Mouse (Mus musculus) lung, postnatal 10 days (tissue): Measurements from ENCODE around the gene Topors.

Experiments
- DNase-seq: peaks from one replicate; pipeline ENCODE4 v3.0.0; 2021

The Topors gene

DNA sequence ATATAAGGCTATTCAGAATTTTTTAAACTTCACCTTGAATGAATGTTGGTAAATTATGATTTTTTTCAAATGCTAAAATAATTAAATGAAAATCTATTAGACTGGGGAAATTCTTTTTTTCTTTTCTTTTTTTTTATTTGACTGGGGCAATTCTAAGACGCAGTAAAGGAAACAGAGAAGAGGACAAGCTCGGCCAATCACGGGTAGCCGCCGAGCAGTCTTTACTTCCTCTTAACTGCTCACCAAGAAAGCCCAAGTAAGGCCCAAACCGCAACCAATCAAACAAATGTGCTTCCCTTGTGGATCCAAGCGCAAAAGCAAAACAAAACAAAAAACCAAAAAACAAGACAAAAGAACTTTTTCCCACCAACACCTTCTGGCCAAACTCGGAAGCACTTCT, 25.6 kb downstream of the Topors start:
- no peak for DNase-seq

DNA sequence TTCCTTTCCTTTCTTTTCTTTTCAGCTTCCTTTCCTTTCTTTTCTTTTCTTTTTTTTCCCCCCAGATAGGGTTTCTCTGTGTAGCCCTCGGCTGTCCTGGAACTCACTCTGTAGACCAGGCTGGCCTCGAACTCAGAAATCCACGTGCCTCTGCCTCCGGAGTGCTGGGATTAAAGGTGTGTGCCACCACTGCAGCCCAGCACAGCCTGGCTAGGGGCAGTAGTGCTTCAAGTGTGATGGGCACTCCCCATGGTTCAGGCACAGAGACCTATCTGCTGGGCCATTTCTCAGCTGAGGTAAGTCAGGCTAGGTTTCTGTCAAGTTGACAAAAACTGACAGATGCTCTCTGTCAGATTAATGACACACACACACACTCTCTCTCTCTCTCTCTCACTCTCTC, 26.6 kb downstream of the Topors start:
- no peak for DNase-seq

DNA sequence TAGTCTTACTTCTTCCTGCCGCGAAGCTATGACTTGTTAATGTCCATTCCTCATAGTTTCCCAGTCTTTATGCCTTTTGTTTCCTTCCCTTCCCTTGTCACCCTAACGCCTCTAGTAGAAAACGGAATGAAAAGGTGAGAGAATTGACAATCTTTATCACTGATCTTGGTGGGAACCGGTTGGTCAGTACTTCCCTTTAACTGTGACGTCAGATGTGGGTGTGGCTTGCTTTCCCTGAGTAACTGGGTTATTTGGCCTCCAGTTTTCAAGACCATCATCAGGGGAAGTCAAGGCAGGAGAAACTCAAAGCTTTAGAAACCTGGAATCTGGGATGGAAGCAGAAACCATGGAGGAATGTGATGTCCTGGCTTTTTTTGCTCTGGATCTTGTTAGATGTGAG, 27.7 kb downstream of the Topors start:
- DNase-seq, result peak; percentile 21

GRCm38 (mm10) chr4:40240272-40240744, 29.3 kb downstream of the Topors start:
- no peak for DNase-seq

GRCm38 (mm10) chr4:40239409-40240271, 30.0 kb downstream of the Topors start, which contains the start of gene Ddx58:
Gene Ddx58 (minus strand): TSS chr4:40239828.
- peak; percentile 45 for DNase-seq

- peak; percentile 85 for DNase-seq
Measured at GRCm38 (mm10) chr4:40238483-40239408, 30.9 kb downstream of the Topors start.

DNA sequence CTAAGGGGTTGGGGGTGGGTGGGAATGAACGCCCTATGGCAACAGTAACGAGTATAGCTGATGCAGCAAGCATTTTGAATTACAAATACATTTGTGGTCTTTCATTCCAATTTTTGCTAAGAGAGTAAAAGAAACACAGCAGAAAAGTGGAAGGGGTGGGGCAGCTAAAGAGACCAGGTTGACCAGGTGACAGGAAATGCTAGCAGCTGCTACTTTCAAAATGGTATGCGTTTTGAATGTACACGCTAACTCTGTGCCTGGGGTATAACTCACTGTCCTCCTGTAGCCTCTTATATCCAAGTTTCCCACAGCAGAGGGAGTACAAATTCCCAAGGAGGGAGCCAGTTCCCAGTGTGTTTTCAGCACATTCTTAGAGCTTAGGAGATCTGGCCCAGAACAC, 32.8 kb downstream of the Topors start:
- DNase-seq, result no peak

- DNase-seq, result no peak
Measured at GRCm38 (mm10) chr4:40234256-40234655, 35.4 kb downstream of the Topors start.

- DNase-seq, result no peak
Measured at GRCm38 (mm10) chr4:40233062-40233664, 36.5 kb downstream of the Topors start.

DNA sequence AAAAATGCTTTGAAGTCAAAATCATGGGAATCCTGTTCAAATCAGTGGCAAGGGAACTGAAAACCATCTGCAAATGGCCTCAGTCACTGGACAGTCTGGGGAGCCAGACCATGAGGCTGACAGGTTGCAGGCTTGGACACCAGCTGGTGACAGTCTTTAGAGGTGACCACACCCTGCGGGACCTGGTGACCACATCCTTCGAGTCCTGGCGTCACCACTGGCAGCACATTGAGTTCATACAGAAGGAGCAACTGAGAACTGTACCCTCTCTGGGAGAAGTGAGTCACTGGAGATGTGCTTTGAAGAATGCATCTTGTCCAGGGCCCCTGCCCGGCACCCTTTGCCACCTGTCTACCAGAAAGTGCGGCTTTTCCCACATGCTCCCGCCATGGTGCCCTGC, 39.9 kb downstream of the Topors start:
- DNase-seq, result no peak

DNA sequence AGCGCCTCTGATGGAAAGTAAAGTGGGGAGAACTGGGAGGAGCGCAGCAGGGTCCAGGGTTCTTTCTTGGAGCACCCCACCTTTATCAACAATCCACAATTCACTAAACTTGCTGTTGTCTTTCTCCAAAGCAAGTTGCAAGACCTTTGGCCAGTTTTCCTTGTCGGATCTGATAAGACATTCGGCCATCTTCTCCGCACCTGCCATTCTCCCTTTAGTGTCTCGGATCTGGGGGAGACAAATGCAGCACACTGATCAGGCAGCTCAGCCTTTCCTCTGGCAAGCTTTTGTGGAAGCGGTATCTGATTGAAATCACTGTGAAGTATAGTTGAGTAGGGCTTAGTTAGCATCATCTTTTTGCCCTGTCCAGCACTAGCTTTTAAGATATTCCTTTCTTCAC, 41.8 kb downstream of the Topors start:
- no peak for DNase-seq

GRCm38 (mm10) chr4:40227131-40227530, 42.5 kb downstream of the Topors start:
- DNase-seq, result no peak

DNA sequence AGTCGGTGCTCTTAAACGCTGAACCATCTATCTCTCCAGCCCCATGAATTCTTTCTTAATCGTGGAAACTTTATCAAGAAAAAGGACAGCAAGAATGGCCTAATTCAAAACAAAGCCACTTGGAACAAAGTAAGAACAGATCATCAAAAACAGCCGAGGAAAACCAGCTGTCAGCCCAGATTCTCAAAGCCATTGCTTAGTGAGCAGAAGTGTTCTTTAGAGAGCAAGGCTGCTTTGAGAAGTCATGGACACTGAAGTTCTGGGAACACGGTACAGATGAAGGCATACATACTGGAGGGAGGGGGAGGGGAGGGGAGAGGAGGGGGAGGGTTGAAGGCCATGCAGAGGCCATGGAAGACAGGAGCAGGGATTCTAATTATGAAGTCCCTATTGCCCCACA, 43.6 kb downstream of the Topors start:
- DNase-seq, result peak; percentile 32

DNA sequence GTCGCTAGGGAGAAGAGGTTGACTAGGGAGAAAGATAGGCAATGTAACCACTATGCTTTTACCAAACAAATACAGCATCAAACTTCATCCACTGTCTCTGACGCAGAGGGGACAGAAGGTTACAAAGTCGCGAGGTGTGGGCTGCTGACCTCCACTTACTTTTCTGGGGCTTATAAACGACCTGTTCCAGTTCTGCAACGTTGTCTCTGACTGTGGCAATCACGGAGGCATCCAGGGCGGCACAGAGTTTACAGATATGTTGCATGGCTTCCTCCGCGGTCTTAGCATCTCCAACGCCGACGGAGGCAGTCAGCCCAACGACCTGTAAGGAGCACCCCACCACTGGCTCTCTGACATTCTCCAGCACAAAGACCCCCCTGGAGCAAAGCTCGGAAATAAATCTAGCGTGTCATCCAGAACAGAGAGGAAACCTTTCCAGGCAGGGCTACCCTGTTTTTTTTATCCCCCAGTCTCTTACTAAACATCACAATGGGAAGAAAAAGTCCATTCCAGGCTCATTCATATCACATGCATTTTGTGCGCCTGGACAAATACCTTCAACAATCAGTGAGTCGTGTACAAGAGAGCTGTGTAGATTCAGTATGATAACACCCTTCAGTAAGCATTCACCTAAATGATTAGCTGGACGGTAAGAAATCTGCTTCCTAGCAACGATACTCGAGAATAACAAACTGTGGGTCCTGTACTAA, 47.6 kb downstream of the Topors start:
- DNase-seq, result no peak

DNA sequence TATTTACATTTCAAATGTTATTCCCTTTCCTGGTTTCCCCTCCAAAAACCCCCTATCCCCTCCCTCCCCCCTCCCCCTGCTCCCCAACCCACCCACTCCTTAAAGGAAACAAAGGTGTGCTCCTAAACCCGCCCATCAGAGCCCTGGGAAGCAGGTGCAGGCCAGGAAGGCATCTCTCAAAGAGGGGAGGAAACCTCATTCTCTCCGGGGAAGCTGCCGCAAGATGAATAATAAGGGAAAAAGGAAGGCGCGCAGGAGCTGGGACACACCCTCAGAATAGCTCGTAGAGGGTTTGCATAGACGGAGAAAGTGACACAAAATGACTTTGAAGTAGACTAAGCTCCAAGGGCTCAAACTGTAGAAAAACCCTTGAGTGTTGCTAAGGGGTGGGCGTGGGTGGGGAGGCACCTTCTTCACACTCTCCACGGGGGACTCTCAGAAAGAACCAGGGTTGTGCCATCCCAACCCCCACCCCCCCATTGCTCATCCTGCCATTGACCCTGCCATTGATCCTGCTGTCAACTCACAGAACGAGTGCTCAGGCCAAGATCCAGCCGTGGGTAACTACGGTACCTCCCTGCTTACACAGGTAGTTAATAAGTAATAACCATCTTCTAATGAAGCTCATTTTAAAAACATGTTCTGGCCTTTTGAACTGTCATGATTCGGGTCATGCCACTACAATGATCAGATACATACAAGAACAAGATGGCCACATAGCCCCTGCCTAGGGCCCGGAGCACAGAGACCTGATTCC, 48.5 kb downstream of the Topors start:
- DNase-seq, result no peak

DNA sequence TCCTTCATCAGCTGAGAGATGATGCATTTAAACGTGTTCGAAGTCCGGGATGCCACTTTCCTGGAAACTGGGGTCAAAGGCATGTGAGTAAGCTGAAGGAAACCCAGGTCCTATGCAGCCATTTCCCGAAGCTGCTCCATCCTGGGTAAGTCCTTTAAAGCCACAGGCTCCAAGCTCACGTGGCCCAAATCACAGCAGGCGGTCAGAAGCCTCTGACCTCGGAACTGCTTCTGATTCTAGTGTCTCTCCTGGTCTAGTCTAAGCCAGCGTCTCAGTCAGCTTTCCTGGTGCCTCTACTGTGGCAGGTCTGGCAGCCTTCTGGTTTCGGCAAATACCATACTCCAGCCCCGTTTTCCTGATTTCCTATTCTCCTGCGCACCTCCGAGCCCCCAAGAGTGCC, 49.2 kb downstream of the Topors start:
- no peak for DNase-seq

DNA sequence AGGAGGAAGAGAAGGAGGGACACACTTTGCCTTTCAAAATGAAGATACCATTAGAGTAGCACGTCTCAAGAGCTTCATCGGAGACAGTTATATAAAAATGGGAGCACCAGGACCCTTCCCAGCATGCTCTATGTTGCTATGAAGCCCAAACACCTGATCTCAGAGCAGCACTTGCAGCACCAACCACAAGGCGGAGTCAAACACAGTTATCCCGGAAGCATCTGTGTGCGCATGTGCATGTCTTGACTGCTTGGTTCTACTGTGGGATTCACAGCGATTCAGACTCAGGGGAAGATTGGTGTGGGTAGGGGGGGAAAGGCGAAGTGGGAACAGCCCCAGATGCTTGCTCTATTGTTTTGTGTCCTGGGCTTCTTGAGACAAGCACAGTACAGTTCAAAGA, 51.3 kb downstream of the Topors start:
- peak; percentile 64 for DNase-seq

DNA sequence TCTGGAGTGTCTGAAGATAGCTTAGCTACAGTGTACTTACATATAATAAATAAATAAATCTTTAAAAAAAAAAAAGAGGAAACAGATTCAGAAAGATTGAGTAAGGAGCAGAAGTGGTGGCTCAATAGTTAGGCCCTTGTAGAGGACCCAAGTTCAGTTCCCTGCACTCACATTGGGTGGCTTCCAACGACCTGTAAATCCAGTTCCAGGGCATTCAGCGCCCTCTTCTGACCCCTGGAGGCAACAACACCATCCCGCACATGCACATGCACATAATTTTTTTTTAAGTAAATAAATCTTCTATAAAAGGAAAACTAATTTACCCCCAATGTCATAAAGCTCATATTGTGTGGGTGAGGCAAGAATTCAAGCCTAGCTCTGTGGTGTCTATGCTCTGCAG, 51.7 kb downstream of the Topors start:
- DNase-seq, result no peak

- no peak for DNase-seq
Measured at GRCm38 (mm10) chr4:40212177-40212576, 57.5 kb downstream of the Topors start.
